Mouse (Mus musculus) brain, embryonic 14.5 days (tissue): ENCODE measurements around the gene Twsg1.

Experiments
- CTCF ChIP-seq: fragments of 200-500 bp; IDR thresholded peaks from 2 replicates; pipeline ENCODE4 v1.5.1; 2012; ENCODE audit warnings: inconsistent platforms, mild to moderate bottlenecking, moderate library complexity, borderline replicate concordance; ENCODE audit not compliant: insufficient read depth, insufficient read length; ENCODE audit errors: extremely low read depth
- POLR2A ChIP-seq: fragments of 200-500 bp; IDR thresholded peaks from 2 replicates; pipeline ENCODE4 v1.6.1; 2012; ENCODE audit warnings: mild to moderate bottlenecking, inconsistent platforms, borderline replicate concordance; ENCODE audit not compliant: poor library complexity, insufficient read depth, insufficient read length, severe bottlenecking; ENCODE audit errors: extremely low read depth

GRCm38 (mm10) chr17:65877026-65877425 lies 74.0 kb downstream of the Twsg1 start:
- TF ChIP-seq CTCF (no peak), POLR2A (no peak)
